Mouse (Mus musculus) retina, postnatal 1 day (tissue): ENCODE results near the gene Mroh7.

Experiments
- DNase-seq: peaks from one replicate; pipeline ENCODE4 v3.0.0-alpha.2; 2012

The Mroh7 gene

GRCm38 (mm10) chr4:106693841-106694430, 36.8 kb downstream of the Mroh7 start:
- DNase-seq, result no peak

- DNase-seq, result no peak
Measured at GRCm38 (mm10) chr4:106688636-106689296, 42.0 kb downstream of the Mroh7 start.

GRCm38 (mm10) chr4:106680955-106681354, 49.8 kb downstream of the Mroh7 start:
- no peak for DNase-seq

GRCm38 (mm10) chr4:106679152-106679551, 51.6 kb downstream of the Mroh7 start:
- no peak for DNase-seq

GRCm38 (mm10) chr4:106678442-106679118, 52.1 kb downstream of the Mroh7 start, which contains the start of gene Ttc4:
Gene Ttc4, minus strand, starts transcription at chr4:106678944.
- peak; percentile 94 for DNase-seq

- no peak for DNase-seq
Measured at GRCm38 (mm10) chr4:106676749-106677148, 54.0 kb downstream of the Mroh7 start.

- DNase-seq, result no peak
Measured at GRCm38 (mm10) chr4:106666546-106666945, 64.2 kb downstream of the Mroh7 start.

- DNase-seq, result no peak
Measured at GRCm38 (mm10) chr4:106665673-106666072, 65.1 kb downstream of the Mroh7 start.

- DNase-seq, result no peak
Measured at GRCm38 (mm10) chr4:106665269-106665668, 65.5 kb downstream of the Mroh7 start.

GRCm38 (mm10) chr4:106664697-106665096, 66.0 kb downstream of the Mroh7 start:
- no peak for DNase-seq

- no peak for DNase-seq
Measured at GRCm38 (mm10) chr4:106663956-106664470, 66.7 kb downstream of the Mroh7 start.

- no peak for DNase-seq
Measured at GRCm38 (mm10) chr4:106655681-106656080, 75.0 kb downstream of the Mroh7 start.

GRCm38 (mm10) chr4:106653051-106653450, 77.7 kb downstream of the Mroh7 start:
- DNase-seq, result no peak

GRCm38 (mm10) chr4:106652546-106652945, 78.2 kb downstream of the Mroh7 start:
- DNase-seq, result no peak

- peak; percentile 99 for DNase-seq
Measured at GRCm38 (mm10) chr4:106650833-106651527, 79.7 kb downstream of the Mroh7 start, which contains the start of gene Pars2. Gene Pars2, plus strand, starts transcription at chr4:106651069.

GRCm38 (mm10) chr4:106647137-106647536, 83.6 kb downstream of the Mroh7 start:
- DNase-seq, result no peak

- no peak for DNase-seq
Measured at GRCm38 (mm10) chr4:106645797-106646196, 84.9 kb downstream of the Mroh7 start.

- no peak for DNase-seq
Measured at GRCm38 (mm10) chr4:106644218-106644610, 86.5 kb downstream of the Mroh7 start.

GRCm38 (mm10) chr4:106643483-106644217, 87.1 kb downstream of the Mroh7 start:
- DNase-seq, result peak; percentile 38

GRCm38 (mm10) chr4:106634086-106634479, 96.6 kb downstream of the Mroh7 start:
- no peak for DNase-seq

GRCm38 (mm10) chr4:106633281-106634085, 97.2 kb downstream of the Mroh7 start:
- DNase-seq, result no peak

- no peak for DNase-seq
Measured at GRCm38 (mm10) chr4:106632313-106632712, 98.4 kb downstream of the Mroh7 start.
